Mouse (Mus musculus) spleen, postnatal 14 days (tissue): Measurements from ENCODE around the gene Gm19965.

ENCODE experiments used
- DNase-seq, 2 experiments: peaks; one replicate each; pipeline ENCODE4 v3.0.0; 2021 to 2022; ENCODE audit warnings: low spot score in 2 of 2

Gene Gm19965

DNA sequence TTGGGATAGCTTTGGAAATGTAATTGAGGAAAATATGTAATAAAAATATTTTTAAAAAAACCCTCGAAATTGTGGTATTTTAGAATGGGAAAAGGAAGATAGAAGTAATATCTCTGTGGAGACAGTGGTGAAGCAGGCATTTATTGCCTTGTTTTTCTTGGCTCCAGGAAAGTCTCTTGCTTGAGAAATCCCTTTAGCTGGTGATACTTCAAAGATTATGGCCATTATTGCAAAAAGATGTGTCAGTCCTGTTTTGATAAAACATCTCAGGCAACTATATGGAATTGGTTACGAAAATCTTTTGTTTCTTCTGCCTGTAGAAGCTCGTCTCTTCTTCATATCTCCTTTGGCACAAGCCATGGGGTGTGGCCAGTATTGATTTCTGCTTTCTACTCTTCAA is at the start of gene Gm19965:
Gene Gm19965 (plus strand): TSS at position 301 of the 400 bp plus-strand sequence.
- DNase-seq: no peak

DNA sequence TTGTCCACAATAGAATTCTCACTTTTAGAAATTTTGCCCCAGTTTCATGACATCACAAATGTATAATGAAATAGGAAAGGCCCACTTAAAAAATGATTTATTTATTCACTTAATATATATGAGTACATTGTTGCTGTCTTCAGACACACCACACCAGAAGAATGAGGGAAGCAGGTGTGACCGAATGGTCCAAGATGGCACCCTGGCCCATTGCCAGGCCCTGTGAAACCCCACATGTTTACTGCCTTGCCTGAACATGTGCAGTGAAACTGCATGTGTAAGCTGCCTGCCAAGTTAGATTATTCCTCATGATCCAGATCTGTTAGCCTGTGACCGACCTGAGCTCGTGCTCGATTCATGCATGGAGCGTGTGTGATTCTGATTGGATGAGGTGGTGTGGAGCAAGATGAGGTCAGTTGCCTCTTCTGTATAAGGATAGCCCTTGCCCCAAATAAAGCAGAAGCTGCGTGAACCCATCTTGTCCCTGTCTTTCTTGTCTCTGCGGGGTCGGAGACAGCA is 20.3 kb upstream of the Gm19965 start:
- no peak for DNase-seq
